Mouse (Mus musculus) kidney, adult 11 months (tissue): ENCODE measurements around the gene Mfng.

ENCODE experiments used
- DNase-seq: peaks from one replicate; pipeline ENCODE4 v3.0.0; 2022

Mfng gene

GRCm38 (mm10) chr15:78712335-78713258 is 60.7 kb downstream of the Mfng start:
- DNase-seq = no peak

- no peak for DNase-seq
These were observed 61.3 kb downstream of the Mfng start for GRCm38 (mm10) chr15:78711935-78712334.

GRCm38 (mm10) chr15:78710634-78711033 is 62.6 kb downstream of the Mfng start:
- DNase-seq = no peak

GRCm38 (mm10) chr15:78709767-78710166 is 63.5 kb downstream of the Mfng start:
- DNase-seq = no peak

- DNase-seq = no peak
These were observed 66.6 kb downstream of the Mfng start for GRCm38 (mm10) chr15:78706630-78707029.
